Mouse (Mus musculus) ES-CJ7 (cell line): ENCODE data around the gene Hnrnpul1.
"Not testable (repeated sequence)": the region's sequence is repeated elsewhere in the genome, so short reads cannot be mapped to it uniquely, and the experiment has no call there.

Experiments used
- DNase-seq: peaks from one replicate; pipeline ENCODE4 v3.0.0; 2011; ENCODE audit warnings: low read depth, low spot score

The Hnrnpul1 gene

GRCm38 (mm10) chr7:25780753-25781152 lies 26.2 kb upstream of the Hnrnpul1 start:
- no peak for DNase-seq

- no peak for DNase-seq
These were observed 25.5 kb upstream of the Hnrnpul1 start for GRCm38 (mm10) chr7:25780021-25780420.

- DNase-seq, result no peak
These were observed 13.7 kb upstream of the Hnrnpul1 start for GRCm38 (mm10) chr7:25768229-25768628.

- DNase-seq, result no peak
These were observed 11.6 kb upstream of the Hnrnpul1 start for GRCm38 (mm10) chr7:25766108-25766507.

- no peak for DNase-seq
These were observed 9.7 kb upstream of the Hnrnpul1 start for GRCm38 (mm10) chr7:25764221-25764620.

- no peak for DNase-seq
These were observed 9.1 kb upstream of the Hnrnpul1 start for GRCm38 (mm10) chr7:25763678-25764077.

GRCm38 (mm10) chr7:25761354-25761753 lies 6.8 kb upstream of the Hnrnpul1 start:
- DNase-seq, result no peak

GRCm38 (mm10) chr7:25756011-25756410 lies 1.5 kb upstream of the Hnrnpul1 start:
- DNase-seq, result peak; percentile 83

- DNase-seq, result no peak
These were observed 894 bp upstream of the Hnrnpul1 start for GRCm38 (mm10) chr7:25755468-25755833.

GRCm38 (mm10) chr7:25754439-25754737 lies 169 bp downstream of the Hnrnpul1 start:
- DNase-seq, result no peak

- DNase-seq, result no peak
These were observed 716 bp downstream of the Hnrnpul1 start for GRCm38 (mm10) chr7:25753643-25754438.

GRCm38 (mm10) chr7:25753076-25753475 lies 1.5 kb downstream of the Hnrnpul1 start:
- no peak for DNase-seq

GRCm38 (mm10) chr7:25746844-25747243 lies 7.7 kb downstream of the Hnrnpul1 start:
- DNase-seq, result no peak

- no peak for DNase-seq
These were observed 16.3 kb downstream of the Hnrnpul1 start for GRCm38 (mm10) chr7:25738277-25738676.

- DNase-seq, result peak; percentile 54
These were observed 17.6 kb downstream of the Hnrnpul1 start for GRCm38 (mm10) chr7:25736920-25737319.

- DNase-seq, result no peak
These were observed 19.6 kb downstream of the Hnrnpul1 start for GRCm38 (mm10) chr7:25734991-25735390.

- no peak for DNase-seq
These were observed 23.1 kb downstream of the Hnrnpul1 start for GRCm38 (mm10) chr7:25731294-25732055.

GRCm38 (mm10) chr7:25729862-25730261 lies 24.7 kb downstream of the Hnrnpul1 start:
- no peak for DNase-seq

GRCm38 (mm10) chr7:25729396-25729795 lies 25.2 kb downstream of the Hnrnpul1 start:
- no peak for DNase-seq

GRCm38 (mm10) chr7:25727800-25728199 lies 26.8 kb downstream of the Hnrnpul1 start:
- no peak for DNase-seq

- DNase-seq, result no peak
These were observed 28.7 kb downstream of the Hnrnpul1 start for GRCm38 (mm10) chr7:25725886-25726285.

GRCm38 (mm10) chr7:25721776-25722175 lies 32.8 kb downstream of the Hnrnpul1 start:
- DNase-seq, result not testable (repeated sequence)

GRCm38 (mm10) chr7:25720760-25721159 lies 33.8 kb downstream of the Hnrnpul1 start:
- DNase-seq, result no peak
